Mouse (Mus musculus) thymus, postnatal 36 days (tissue): ENCODE results near the gene Olfr656.

Experiments
- DNase-seq, 2 experiments: peaks; one replicate each; pipeline ENCODE4 v3.0.0; 2022; ENCODE audit warnings: mixed read lengths in 2 of 2

Olfr656 gene

GRCm38 (mm10) chr7:104613655-104614054 lies at the start of gene Olfr656:
TSS of gene Olfr656 (plus strand) at chr7:104613955.
- DNase-seq = no peak

- no peak for DNase-seq
These were observed 36.7 kb upstream of the Olfr656 start, which contains the start of gene Olfr653 for GRCm38 (mm10) chr7:104577014-104577413. TSS of gene Olfr653 (plus strand) at chr7:104577314.

- no peak for DNase-seq
These were observed 32.9 kb upstream of the Olfr656 start for GRCm38 (mm10) chr7:104580846-104581245.

- no peak for DNase-seq
These were observed 32.3 kb upstream of the Olfr656 start for GRCm38 (mm10) chr7:104581429-104581828.

GRCm38 (mm10) chr7:104586725-104587124 lies 27.0 kb upstream of the Olfr656 start, which contains the start of gene Olfr654:
TSS of gene Olfr654 (plus strand) at chr7:104587025.
- no peak for DNase-seq

- no peak for DNase-seq
These were observed 25.5 kb upstream of the Olfr656 start for GRCm38 (mm10) chr7:104588274-104588673.

GRCm38 (mm10) chr7:104601679-104602078 lies 12.1 kb upstream of the Olfr656 start, which contains the start of gene Olfr655:
TSS of gene Olfr655 (minus strand) at chr7:104601779.
- no peak for DNase-seq

GRCm38 (mm10) chr7:104603173-104603572 lies 10.6 kb upstream of the Olfr656 start:
- DNase-seq = peak; percentile 39 to 49

- no peak for DNase-seq
These were observed 9.0 kb upstream of the Olfr656 start for GRCm38 (mm10) chr7:104604727-104605126.

- no peak for DNase-seq
These were observed 10.7 kb downstream of the Olfr656 start, which contains the start of gene Olfr657 for GRCm38 (mm10) chr7:104624494-104624893. TSS of gene Olfr657 (plus strand) at chr7:104624794.

- peak; percentile 6 to 12 for DNase-seq
These were observed 33.2 kb downstream of the Olfr656 start, which contains the start of gene Olfr658 for GRCm38 (mm10) chr7:104646841-104647482. TSS of gene Olfr658 (minus strand) at chr7:104647305.

- DNase-seq = no peak
These were observed 52.7 kb downstream of the Olfr656 start, which contains the start of gene Olfr659 for GRCm38 (mm10) chr7:104666453-104666852. TSS of gene Olfr659 (plus strand) at chr7:104666753.
